Mouse (Mus musculus) forebrain, embryonic 10.5 days (tissue): ENCODE data around the gene Dtnbp1. TPM values are rescaled to one million over a fixed set of nuclear protein-coding genes. Genes with fewer than 3 reads are reported as not detected.

Experiments
- DNase-seq: peaks from one replicate; pipeline ENCODE4 v3.0.0-alpha.2; 2017; ENCODE audit warnings: low spot score; ENCODE audit errors: extremely low spot score
- H3K27ac ChIP-seq: fragments of 300-500 bp; sonication (generic); 2 replicates; pipeline ENCODE4 v1.5.1; 2016; ENCODE audit warnings: mild to moderate bottlenecking
- H3K27me3 ChIP-seq: fragments of 300-500 bp; sonication (generic); 2 replicates; pipeline ENCODE4 v1.6.1; 2016; ENCODE audit warnings: mild to moderate bottlenecking; ENCODE audit not compliant: poor library complexity, severe bottlenecking
- H3K36me3 ChIP-seq: fragments of 300-500 bp; sonication (generic); replicated peaks from 2 replicates; pipeline ENCODE4 v1.6.1; 2016; ENCODE audit warnings: mild to moderate bottlenecking, moderate library complexity
- H3K4me1 ChIP-seq: fragments of 300-500 bp; sonication (generic); 2 replicates; pipeline ENCODE4 v1.6.1; 2016
- H3K4me3 ChIP-seq: fragments of 300-500 bp; sonication (generic); 2 replicates; pipeline ENCODE4 v1.5.1; 2016; ENCODE audit warnings: mild to moderate bottlenecking, moderate library complexity
- H3K9me3 ChIP-seq: fragments of 300-500 bp; sonication (generic); 2 replicates; pipeline ENCODE4 v1.6.1; 2016; ENCODE audit warnings: mild to moderate bottlenecking, moderate library complexity
- WGBS: fragments of 180-500 bp; shearing (Covaris S2); methylation state at CpG from one replicate; pipeline ENCODE4 v1.1.7; 2016; 5-methylcytosine and 5-hydroxymethylcytosine counted together
- polyA plus RNA-seq: library from polyadenylated mRNA; unstranded; fragments of >200 nt; fragmentation: Nextera tagmentation; extraction: Ambion mirVana; gene quantifications from 2 replicates; pipeline ENCODE4 v1.2.1, GENCODE M21; 2016

Dtnbp1 gene
- polyA plus RNA-seq, 1 experiment from 2014 or later = 89.4 TPM

DNA sequence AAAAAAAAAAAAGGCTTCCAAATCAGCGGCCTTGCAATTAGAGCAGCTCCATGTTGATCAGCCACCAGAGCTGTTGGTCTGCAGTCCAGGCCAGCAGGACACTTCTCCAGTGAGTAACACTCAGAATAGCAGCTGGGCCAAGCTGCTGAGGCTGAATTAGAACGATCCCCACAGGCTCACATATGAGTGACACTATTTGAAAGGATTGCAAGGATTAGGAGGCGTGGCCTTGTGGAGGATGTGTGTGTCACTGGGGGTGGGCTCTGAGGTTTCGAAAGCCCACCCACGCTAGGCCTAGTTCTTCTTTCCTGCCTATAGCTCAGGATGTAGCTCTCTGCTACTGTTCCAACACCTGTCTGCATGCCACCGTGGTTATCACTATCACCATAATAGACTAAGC is 46.2 kb downstream of the Dtnbp1 start:
- WGBS = 89% methylated on average over 6 of the region's 6 CpGs
- peaks cover 15% of the 10 kb centered on the region; the same call in 1 of the 2 replicates for H3K4me1 ChIP-seq
- peaks cover 21% of the 10 kb centered on the region for H3K36me3 ChIP-seq
- H3K27ac ChIP-seq = no peak overlapping the region
- no peak overlapping the region for H3K4me3 ChIP-seq
- peaks cover 5% of the 10 kb centered on the region; the same call in 1 of the 2 replicates for H3K9me3 ChIP-seq
- no peak for DNase-seq
- H3K27me3 ChIP-seq = no peaks in the 10 kb centered on the region

DNA sequence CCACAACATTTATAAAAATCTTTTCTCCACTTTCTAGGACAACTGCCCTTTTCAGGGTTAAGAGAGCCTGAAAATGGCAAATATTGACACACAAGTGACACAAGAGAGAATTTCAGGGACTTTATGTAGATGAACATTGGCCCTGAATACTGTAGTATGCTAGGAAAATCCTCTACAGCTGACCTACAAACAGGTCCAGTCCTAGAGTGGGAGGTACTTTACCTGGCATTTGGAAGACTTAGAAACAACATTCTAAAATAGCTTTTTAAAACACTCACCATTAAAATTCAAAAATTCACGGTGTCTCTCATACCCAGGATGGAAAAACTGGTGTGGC is 47.7 kb downstream of the Dtnbp1 start:
- 93% methylated on average over 1 of the region's 1 CpGs for WGBS

DNA sequence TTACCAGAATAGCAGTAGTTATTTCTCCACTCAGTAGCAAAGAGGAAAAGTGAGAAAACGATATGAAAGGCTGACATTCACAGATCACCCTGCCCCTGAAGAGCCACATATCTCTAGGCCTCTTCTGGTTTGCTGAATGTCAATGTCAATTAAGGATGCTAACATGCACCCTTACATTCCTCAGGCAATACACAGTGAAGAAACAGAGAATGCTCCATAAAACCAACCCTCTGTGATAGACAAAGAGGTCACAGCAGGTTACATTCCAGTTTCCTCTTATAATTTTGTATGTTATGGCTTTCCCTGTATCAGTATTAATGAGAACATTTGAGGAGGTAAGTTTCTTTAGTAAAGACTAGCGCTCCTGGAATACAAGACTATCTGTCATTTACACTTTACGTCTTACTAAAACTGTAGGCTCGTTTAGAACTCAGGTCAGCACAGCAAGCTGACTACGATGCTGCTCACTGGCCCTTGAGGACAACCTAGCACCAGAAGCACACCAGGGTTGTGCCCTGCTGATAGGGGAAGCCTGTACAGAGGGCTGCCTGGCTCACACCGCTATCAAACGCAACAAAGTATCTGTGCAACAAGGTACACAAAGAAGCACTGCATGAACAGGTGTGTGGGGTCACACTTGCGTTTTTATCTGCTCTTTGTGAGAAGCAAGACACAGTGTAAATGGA is 48.3 kb downstream of the Dtnbp1 start:
- H3K9me3 ChIP-seq = peaks cover 5% of the 10 kb centered on the region; the same call in 1 of the 2 replicates
- DNase-seq = no peak
- peaks cover 15% of the 10 kb centered on the region; the same call in 1 of the 2 replicates for H3K4me1 ChIP-seq
- no peak overlapping the region for H3K4me3 ChIP-seq
- H3K36me3 ChIP-seq = peaks cover 21% of the 10 kb centered on the region
- 89% methylated on average over 8 of the region's 8 CpGs for WGBS
- no peak overlapping the region for H3K27ac ChIP-seq
- H3K27me3 ChIP-seq = no peaks in the 10 kb centered on the region

More for the DNA sequence above, 47.7 kb downstream of the Dtnbp1 start:
- H3K4me3 ChIP-seq = no peak overlapping the region
- peaks cover 5% of the 10 kb centered on the region; the same call in 1 of the 2 replicates for H3K9me3 ChIP-seq
- H3K36me3 ChIP-seq = peaks cover 21% of the 10 kb centered on the region
- no peaks in the 10 kb centered on the region for H3K27me3 ChIP-seq
- H3K4me1 ChIP-seq = peaks cover 15% of the 10 kb centered on the region; the same call in 1 of the 2 replicates
- no peak for DNase-seq
- no peak overlapping the region for H3K27ac ChIP-seq

DNA sequence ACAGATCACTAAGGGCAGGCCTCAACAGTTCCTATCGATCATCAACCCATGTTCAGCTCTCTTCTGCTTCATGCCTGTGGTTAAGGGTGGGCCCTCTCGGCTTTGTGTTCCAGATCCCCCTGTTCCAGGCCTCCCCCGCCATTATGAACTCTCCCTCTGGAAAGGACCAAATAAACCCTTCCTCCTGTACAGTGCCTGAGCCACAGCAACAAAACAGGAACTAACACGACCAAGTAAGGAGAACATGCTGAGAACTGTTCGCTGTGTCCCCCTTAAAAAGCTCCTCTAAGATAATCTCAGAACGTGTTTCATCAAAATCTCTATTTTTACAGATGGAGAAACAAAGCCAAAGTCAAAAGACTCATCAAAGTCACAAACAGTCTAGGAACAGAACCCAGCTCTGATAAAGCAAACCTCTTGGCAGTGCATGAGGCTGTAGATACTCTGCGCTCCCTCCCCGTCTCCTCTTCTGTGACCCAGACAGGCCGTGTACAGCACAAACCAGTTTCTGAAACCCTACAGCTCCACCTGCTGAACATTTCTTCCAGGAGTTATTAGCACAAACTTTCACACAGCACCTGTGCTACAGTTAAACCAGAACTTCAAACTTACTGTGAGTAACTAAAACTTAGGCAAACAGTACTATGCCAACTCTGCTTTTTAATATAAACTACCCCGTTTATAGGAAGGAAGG is 49.4 kb downstream of the Dtnbp1 start:
- Histone ChIP-seq H3K4me1 (peaks cover 18% of the 10 kb centered on the region), H3K4me3 (no peak overlapping the region), H3K36me3 (peaks cover 21% of the 10 kb centered on the region), H3K27ac (no peak overlapping the region), H3K9me3 (peaks cover 5% of the 10 kb centered on the region; the same call in 1 of the 2 replicates), H3K27me3 (no peaks in the 10 kb centered on the region)
- 84% methylated on average over 10 of the region's 10 CpGs for WGBS
- DNase-seq = no peak

DNA sequence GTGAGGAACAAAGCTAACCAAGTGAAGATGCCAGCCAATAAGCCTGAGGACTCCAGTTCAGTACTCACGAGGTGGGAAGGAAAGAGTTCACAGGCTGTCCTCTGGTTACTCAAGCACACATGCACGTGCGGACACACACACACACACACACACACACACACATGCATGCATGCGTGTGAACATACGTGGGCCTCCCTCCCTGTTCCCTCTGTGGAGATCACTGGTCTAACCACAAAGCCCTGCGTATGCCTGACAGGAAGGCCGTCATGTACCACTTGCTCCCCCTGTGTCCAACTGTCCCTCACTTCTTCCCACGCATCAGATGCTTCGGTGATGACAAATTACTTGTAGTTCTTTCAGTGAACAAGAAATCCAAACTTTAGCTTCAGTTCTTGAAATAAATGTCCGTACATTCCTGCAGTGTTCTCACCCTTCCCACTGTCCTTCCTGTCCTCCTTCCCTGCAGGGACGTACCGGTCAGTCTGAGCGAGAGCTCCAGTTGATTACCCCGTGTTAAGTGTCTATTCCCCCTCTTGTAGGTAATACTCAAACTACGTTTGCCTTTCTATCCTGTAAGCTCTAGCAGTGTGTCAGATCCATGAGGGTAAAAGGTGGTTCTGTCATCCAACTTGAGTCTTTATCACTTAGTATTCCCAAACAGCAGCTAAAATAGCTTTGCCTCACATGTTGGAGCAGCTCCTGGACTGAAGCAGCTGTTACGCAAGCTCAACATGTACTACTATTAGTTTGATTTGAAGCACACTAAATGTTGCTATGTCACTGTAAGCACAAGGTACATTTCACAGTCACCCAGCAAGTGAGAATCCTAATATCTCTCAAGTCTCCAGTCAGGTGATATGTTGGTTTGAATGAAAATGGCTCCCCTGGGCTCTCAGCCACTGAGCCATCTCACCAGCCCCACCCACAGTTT is 53.4 kb downstream of the Dtnbp1 start:
- Histone ChIP-seq H3K4me3 (no peak overlapping the region), H3K27me3 (no peaks in the 10 kb centered on the region), H3K27ac (no peak overlapping the region), H3K9me3 (no peaks in the 10 kb centered on the region), H3K36me3 (peaks cover 14% of the 10 kb centered on the region), H3K4me1 (peaks cover 34% of the 10 kb centered on the region)
- 91% methylated on average over 16 of the region's 16 CpGs for WGBS
- no peak for DNase-seq

DNA sequence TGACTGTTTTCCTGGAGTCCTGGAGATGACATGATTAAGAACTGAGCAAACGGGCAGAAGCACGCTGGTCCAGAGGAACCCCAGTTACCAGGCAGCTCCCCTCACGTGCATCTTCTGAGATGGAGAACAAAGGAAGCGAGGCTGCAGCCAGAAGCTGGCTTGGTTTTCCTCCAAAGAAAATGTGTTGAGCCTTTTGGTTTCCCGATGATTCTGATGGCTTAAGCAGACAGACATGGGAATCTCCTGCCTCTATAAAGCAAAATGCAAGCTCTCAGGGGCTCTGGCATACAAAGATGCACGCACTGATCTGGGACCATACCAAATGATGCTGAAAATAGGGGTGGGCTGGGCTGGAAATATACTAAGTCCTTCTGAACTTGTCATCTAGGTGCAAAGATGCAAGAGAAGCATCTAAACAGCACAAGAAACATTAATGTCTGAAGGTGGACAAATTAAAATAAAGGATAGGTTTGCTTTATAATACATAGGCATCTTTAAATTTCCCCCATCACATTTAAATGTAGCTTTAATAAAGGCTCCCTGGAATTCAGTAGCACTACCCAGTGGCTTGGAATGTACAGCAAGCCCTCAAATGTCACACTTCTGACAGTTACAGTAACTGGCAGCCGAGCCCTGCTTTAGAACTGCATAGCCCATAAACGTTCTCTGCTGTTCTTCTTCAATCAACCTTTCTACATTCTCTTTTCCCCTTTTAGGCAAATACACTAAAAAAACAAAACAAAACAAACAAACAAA is 54.9 kb downstream of the Dtnbp1 start:
- Histone ChIP-seq H3K27me3 (no peaks in the 10 kb centered on the region), H3K27ac (peak overlapping the region; percentile 82), H3K4me1 (peaks cover 28% of the 10 kb centered on the region), H3K9me3 (no peaks in the 10 kb centered on the region), H3K36me3 (peaks cover 16% of the 10 kb centered on the region), H3K4me3 (peak overlapping the region; percentile 33; the same call in 1 of the 2 replicates)
- DNase-seq = no peak
- WGBS = 60% methylated on average over 8 of the region's 8 CpGs

DNA sequence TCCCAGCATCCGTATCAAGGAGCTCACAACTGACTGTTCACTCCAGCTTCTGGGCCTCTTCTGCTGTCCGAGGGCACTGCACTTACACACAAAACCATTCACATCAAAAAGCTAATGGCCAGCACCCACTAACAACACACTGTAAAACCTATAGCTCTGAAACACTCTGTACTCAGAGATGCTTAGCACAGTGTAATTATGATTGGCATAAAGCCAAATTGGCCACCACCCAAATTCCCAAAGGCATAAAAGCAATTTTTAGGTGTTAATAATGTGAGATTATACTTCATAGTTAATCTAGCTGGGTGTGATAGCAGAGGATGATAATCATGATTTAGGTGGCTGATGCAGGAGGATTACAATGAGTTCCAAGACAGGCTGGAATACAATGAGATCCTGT is 58.3 kb downstream of the Dtnbp1 start:
- Histone ChIP-seq H3K9me3 (no peaks in the 10 kb centered on the region), H3K36me3 (peaks cover 12% of the 10 kb centered on the region), H3K27ac (no peak overlapping the region), H3K4me3 (no peak overlapping the region), H3K27me3 (no peaks in the 10 kb centered on the region), H3K4me1 (peaks cover 33% of the 10 kb centered on the region)
- WGBS = 90% methylated on average over 2 of the region's 2 CpGs
- DNase-seq = no peak

DNA sequence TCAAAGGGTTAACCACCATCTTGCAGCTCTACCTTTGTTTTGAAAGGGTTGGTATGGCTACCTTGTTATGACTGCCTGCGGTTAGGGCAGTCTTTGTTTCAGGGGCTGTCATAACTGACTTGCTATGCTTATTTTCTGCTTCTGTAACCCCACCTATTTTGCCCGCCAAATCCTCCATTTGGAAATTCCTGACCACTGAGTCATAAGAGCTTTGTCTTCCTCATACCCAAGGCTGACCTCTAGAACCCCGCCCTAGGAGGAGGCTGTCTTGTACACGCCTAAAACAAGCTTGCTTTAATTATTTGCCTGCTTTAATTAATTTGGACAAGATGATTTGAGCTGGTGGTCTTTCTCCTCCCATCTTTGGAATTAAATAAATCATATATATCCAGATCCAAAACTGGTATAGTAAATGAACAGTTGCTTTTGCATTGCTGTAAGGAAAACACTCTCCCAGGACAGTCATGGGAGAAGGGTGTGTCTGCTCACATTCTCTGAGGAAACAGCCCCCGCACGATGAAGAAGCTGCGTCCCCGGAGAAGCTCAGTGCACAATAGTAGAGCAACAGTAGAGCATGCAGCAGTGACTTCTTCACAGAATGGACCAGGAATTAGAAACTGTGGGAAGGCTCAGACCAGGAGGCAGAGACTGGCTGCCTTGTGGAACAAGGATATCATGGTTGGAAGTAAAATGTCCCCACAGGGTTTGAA is 62.5 kb downstream of the Dtnbp1 start:
- no peaks in the 10 kb centered on the region for H3K9me3 ChIP-seq
- peaks cover 8% of the 10 kb centered on the region; the same call in 1 of the 2 replicates for H3K4me1 ChIP-seq
- 80% methylated on average over 8 of the region's 8 CpGs for WGBS
- H3K36me3 ChIP-seq = peaks cover 15% of the 10 kb centered on the region
- H3K4me3 ChIP-seq = no peak overlapping the region
- H3K27ac ChIP-seq = no peak overlapping the region
- no peak for DNase-seq
- no peaks in the 10 kb centered on the region for H3K27me3 ChIP-seq

DNA sequence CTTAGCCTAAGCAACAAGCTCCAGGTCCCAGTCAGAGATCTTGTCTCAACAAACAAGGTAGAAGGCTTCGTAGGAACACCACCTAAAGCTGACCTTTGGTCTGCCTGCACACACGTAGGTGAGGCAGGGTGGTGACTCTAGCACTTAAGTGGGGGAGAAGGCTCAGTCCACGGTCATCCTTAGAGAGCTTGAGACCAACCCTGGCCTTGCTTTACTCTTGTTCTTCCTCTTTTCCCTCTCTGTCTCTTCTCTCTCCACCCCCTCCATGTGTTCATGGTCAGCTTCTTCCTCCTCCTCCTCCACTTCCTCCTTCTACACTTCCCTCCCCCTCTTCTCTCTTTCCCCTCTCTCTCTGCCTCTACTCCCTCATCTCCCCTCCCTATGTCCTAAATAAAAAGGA is 64.3 kb downstream of the Dtnbp1 start:
- no peak for DNase-seq
- Histone ChIP-seq H3K27ac (no peak overlapping the region), H3K27me3 (no peaks in the 10 kb centered on the region), H3K4me3 (no peak overlapping the region), H3K9me3 (no peaks in the 10 kb centered on the region), H3K4me1 (peaks cover 26% of the 10 kb centered on the region), H3K36me3 (peaks cover 4% of the 10 kb centered on the region)
- WGBS = 91% methylated on average over 3 of the region's 3 CpGs

DNA sequence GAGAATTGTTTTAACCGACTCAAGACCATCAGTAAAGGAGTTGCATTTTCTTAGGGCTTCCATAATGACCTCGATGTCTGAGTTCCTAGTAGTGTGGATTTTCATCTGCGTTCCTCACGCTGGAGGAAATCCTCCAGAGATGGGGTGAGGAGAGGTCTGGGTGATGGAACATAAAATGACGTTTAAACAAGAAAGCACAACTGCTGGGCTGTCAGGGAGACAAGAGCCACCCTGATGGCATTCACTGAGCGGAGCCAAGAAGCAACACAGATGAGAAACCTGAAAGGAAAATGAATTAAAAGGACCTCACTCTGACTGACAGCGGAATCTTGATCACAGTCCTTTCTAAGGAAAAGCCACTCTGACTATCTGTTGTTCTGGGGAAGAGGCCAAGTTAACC is 68.4 kb downstream of the Dtnbp1 start:
- H3K27ac ChIP-seq = no peak overlapping the region
- H3K27me3 ChIP-seq = no peaks in the 10 kb centered on the region
- H3K4me1 ChIP-seq = peaks cover 22% of the 10 kb centered on the region
- WGBS = 73% methylated on average over 7 of the region's 7 CpGs
- H3K4me3 ChIP-seq = no peak overlapping the region
- H3K9me3 ChIP-seq = no peaks in the 10 kb centered on the region
- peaks cover 26% of the 10 kb centered on the region for H3K36me3 ChIP-seq
- no peak for DNase-seq

DNA sequence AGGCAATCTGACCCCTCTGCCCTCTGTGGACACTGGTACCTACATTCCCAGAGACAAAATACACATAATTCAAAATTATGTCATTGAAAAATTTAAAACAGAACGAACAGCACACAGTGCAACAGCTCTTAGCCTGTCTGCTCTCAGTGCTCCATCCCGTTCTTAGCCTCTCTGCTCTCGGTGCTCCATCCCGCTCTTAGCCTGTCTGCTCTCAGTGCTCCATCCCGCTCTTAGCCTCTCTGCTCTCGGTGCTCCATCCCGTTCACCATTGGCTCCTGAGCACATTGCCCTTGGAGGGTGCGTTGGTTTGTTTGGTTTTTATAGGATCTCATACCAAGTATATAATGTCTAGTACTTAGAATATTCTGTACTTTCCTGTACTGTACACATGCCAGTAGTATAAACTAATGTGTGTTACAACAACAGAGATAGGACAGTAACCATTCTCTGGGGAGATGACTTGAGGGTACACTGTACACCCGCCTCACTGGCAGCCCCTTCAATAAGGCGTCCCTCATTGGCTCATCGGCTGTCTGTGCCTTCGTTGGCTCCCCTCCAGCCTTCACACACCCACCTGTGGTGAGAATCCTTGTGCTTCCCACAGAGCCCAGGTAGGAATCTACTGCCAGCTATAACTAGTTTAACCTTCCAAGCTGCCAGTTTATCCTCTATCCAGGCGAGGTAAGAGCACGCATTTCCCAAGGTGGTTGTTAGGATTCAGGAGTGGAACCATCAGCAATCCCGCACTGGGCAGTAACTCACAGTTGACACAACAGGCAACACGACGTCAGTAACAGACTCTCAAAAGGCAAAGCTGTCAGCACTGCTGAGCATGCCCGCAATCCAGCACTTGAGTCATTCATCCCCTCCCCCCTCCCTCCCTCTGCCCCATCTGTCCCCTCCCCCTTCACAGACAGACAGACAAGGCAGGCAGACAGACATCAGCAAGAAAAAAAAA is 69.4 kb downstream of the Dtnbp1 start:
- no peak overlapping the region for H3K4me3 ChIP-seq
- DNase-seq = no peak
- WGBS = 81% methylated on average over 18 of the region's 18 CpGs
- no peaks in the 10 kb centered on the region for H3K9me3 ChIP-seq
- H3K4me1 ChIP-seq = peaks cover 22% of the 10 kb centered on the region
- peaks cover 32% of the 10 kb centered on the region for H3K36me3 ChIP-seq
- H3K27me3 ChIP-seq = no peaks in the 10 kb centered on the region
- no peak overlapping the region for H3K27ac ChIP-seq
